Mouse (Mus musculus) liver, postnatal 0 days (tissue): ENCODE data around the gene Gm49387. TPM values are rescaled to one million over a fixed set of nuclear protein-coding genes. Genes with fewer than 3 reads are reported as not detected.
A peak's percentile ranks its signal among the peaks of the same experiment; 100 is the strongest.

Source experiments
- ATAC-seq: fragments of 200-750 bp; cut with Nextera tagmentation; 2 replicates; pipeline ENCODE4 v1.8.0; 2017; ENCODE audit warnings: mild to moderate bottlenecking, moderate library complexity
- DNase-seq: peaks from one replicate; pipeline ENCODE4 v3.0.0-alpha.2; 2016
- H3K27ac ChIP-seq: fragments of 300-500 bp; sonication (generic); 2 replicates; pipeline ENCODE4 v1.5.1; 2014; ENCODE audit warnings: antibody characterized with exemption, moderate library complexity, mild to moderate bottlenecking, low read depth
- H3K27me3 ChIP-seq: fragments of 300-500 bp; sonication (generic); 2 replicates; pipeline ENCODE4 v1.6.1; 2014; ENCODE audit warnings: low read length, control low read depth, mixed read lengths; ENCODE audit not compliant: insufficient read depth
- H3K36me3 ChIP-seq: fragments of 300-500 bp; sonication (generic); replicated peaks from 2 replicates; pipeline ENCODE4 v1.6.1; 2014; ENCODE audit warnings: mild to moderate bottlenecking, control low read depth, low read length, moderate library complexity, mixed read lengths; ENCODE audit not compliant: insufficient read depth
- H3K4me1 ChIP-seq: fragments of 300-500 bp; sonication (generic); 2 replicates; pipeline ENCODE4 v1.6.1; 2014; ENCODE audit warnings: antibody characterized with exemption, mild to moderate bottlenecking, control low read depth; ENCODE audit not compliant: insufficient read depth
- H3K4me2 ChIP-seq: fragments of 300-500 bp; sonication (generic); 2 replicates; pipeline ENCODE4 v1.6.1; 2014; ENCODE audit warnings: low read depth, mild to moderate bottlenecking, low read length, moderate library complexity, mixed read lengths
- H3K4me3 ChIP-seq: fragments of 300-500 bp; sonication (generic); 2 replicates; pipeline ENCODE4 v1.5.1; 2014; ENCODE audit warnings: low read depth, low read length
- H3K9ac ChIP-seq: fragments of 300-500 bp; sonication (generic); replicated peaks from 2 replicates; pipeline ENCODE4 v1.6.1; 2014; ENCODE audit warnings: mild to moderate bottlenecking, moderate library complexity
- H3K9me3 ChIP-seq: fragments of 300-500 bp; sonication (generic); 2 replicates; pipeline ENCODE4 v1.6.1; 2016; ENCODE audit warnings: mild to moderate bottlenecking, control low read depth, low read length, mixed read lengths
- CTCF ChIP-seq: sonication (generic); IDR thresholded peaks from 2 replicates; pipeline ENCODE4 v1.5.1; 2016; ENCODE audit warnings: antibody characterized with exemption, low read depth
- EP300 ChIP-seq: IDR thresholded peaks from 2 replicates; pipeline ENCODE4 v1.6.1; 2016; ENCODE audit warnings: antibody characterized with exemption, low read depth, mild to moderate bottlenecking
- WGBS: fragments of 180-500 bp; shearing (Covaris S2); extraction: QIAGEN DNeasy Blood & Tissue Kit; methylation state at CpG from one replicate; pipeline ENCODE4 v1.1.7; 2014; ENCODE audit not compliant: insufficient replicate concordance; 5-methylcytosine and 5-hydroxymethylcytosine counted together
- polyA plus RNA-seq: library from polyadenylated mRNA; unstranded; fragments of >200 nt; fragmentation: Nextera tagmentation; extraction: Ambion mirVana; gene quantifications from 2 replicates; pipeline ENCODE4 v1.2.1, GENCODE M21; 2015

Gene Gm49387
- polyA plus RNA-seq, 1 experiment from 2014 or later: 3.9 TPM

- no peak overlapping the region for H3K27ac ChIP-seq
- no peak for TF ChIP-seq EP300
- TF ChIP-seq CTCF: no peak
- H3K9ac ChIP-seq: no peak overlapping the region
- H3K4me2 ChIP-seq: no peak overlapping the region
- 81% methylated on average over 9 of the region's 9 CpGs for WGBS
- peaks cover 40% of the 10 kb centered on the region for H3K36me3 ChIP-seq
- no peaks in the 10 kb centered on the region for H3K9me3 ChIP-seq
- no peaks in the 10 kb centered on the region for H3K4me1 ChIP-seq
- H3K4me3 ChIP-seq: no peak overlapping the region
- no peak for DNase-seq
- ATAC-seq: no peak
- H3K27me3 ChIP-seq: no peaks in the 10 kb centered on the region
Measured at GRCm38 (mm10) chr14:31620591-31621223, 20.0 kb downstream of the Gm49387 start.

GRCm38 (mm10) chr14:31617997-31618396, 22.7 kb downstream of the Gm49387 start:
- Histone ChIP-seq H3K9me3 (no peaks in the 10 kb centered on the region), H3K9ac (no peak overlapping the region), H3K4me2 (no peak overlapping the region), H3K4me3 (no peak overlapping the region), H3K4me1 (no peaks in the 10 kb centered on the region), H3K27me3 (no peaks in the 10 kb centered on the region), H3K36me3 (peaks cover 46% of the 10 kb centered on the region), H3K27ac (no peak overlapping the region)
- DNase-seq (no peak), ATAC-seq (no peak)
- 56% methylated on average over 3 of the region's 3 CpGs for WGBS
- TF ChIP-seq EP300: no peak
- TF ChIP-seq CTCF: no peak

- H3K4me3 ChIP-seq: no peak overlapping the region
- no peak overlapping the region for H3K9ac ChIP-seq
- no peak for DNase-seq
- no peak overlapping the region for H3K4me2 ChIP-seq
- ATAC-seq: no peak
- H3K4me1 ChIP-seq: no peaks in the 10 kb centered on the region
- H3K27me3 ChIP-seq: no peaks in the 10 kb centered on the region
- 87% methylated on average over 9 of the region's 9 CpGs for WGBS
- H3K27ac ChIP-seq: no peak overlapping the region
- H3K9me3 ChIP-seq: no peaks in the 10 kb centered on the region
- TF ChIP-seq EP300 (no peak), CTCF (no peak)
- peaks cover 49% of the 10 kb centered on the region for H3K36me3 ChIP-seq
Measured at GRCm38 (mm10) chr14:31617204-31617603, 23.5 kb downstream of the Gm49387 start.

GRCm38 (mm10) chr14:31613671-31614070, 27.0 kb downstream of the Gm49387 start:
- Histone ChIP-seq H3K4me2 (no peak overlapping the region), H3K9ac (no peak overlapping the region), H3K9me3 (no peaks in the 10 kb centered on the region), H3K4me3 (no peak overlapping the region), H3K27me3 (no peaks in the 10 kb centered on the region), H3K36me3 (peaks cover 37% of the 10 kb centered on the region), H3K27ac (no peak overlapping the region), H3K4me1 (no peaks in the 10 kb centered on the region)
- no peak for TF ChIP-seq EP300
- no peak for TF ChIP-seq CTCF
- DNase-seq (no peak), ATAC-seq (no peak)
- 67% methylated on average over 5 of the region's 5 CpGs for WGBS

- ATAC-seq (no peak), DNase-seq (no peak)
- H3K27ac ChIP-seq: no peak overlapping the region
- no peak overlapping the region for H3K9ac ChIP-seq
- no peaks in the 10 kb centered on the region for H3K27me3 ChIP-seq
- H3K4me3 ChIP-seq: no peak overlapping the region
- no peaks in the 10 kb centered on the region for H3K9me3 ChIP-seq
- no peaks in the 10 kb centered on the region for H3K4me1 ChIP-seq
- WGBS: 69% methylated on average over 4 of the region's 4 CpGs
- H3K4me2 ChIP-seq: no peak overlapping the region
- TF ChIP-seq CTCF: peak; percentile 46
- TF ChIP-seq EP300: no peak
- peaks cover 29% of the 10 kb centered on the region for H3K36me3 ChIP-seq
Measured at GRCm38 (mm10) chr14:31611986-31612385, 28.7 kb downstream of the Gm49387 start.

- no peak overlapping the region for H3K4me2 ChIP-seq
- H3K9ac ChIP-seq: no peak overlapping the region
- H3K4me3 ChIP-seq: no peak overlapping the region
- peak; percentile 54 for TF ChIP-seq CTCF
- no peak for TF ChIP-seq EP300
- ATAC-seq (no peak), DNase-seq (no peak)
- 69% methylated on average over 6 of the region's 6 CpGs for WGBS
- 0 out of 2 replicates have a peak, but pooled peaks cover 5% of the 10 kb centered on the region for H3K4me1 ChIP-seq
- peaks cover 20% of the 10 kb centered on the region for H3K36me3 ChIP-seq
- no peaks in the 10 kb centered on the region for H3K9me3 ChIP-seq
- no peak overlapping the region for H3K27ac ChIP-seq
- no peaks in the 10 kb centered on the region for H3K27me3 ChIP-seq
Measured at GRCm38 (mm10) chr14:31605514-31605913, 35.2 kb downstream of the Gm49387 start.
